Mouse (Mus musculus): ENCODE data around the gene Gpr176. TPM values are rescaled to one million over a fixed set of nuclear protein-coding genes. Genes with fewer than 3 reads are reported as not detected.

The Gpr176 gene
- total and polyA plus RNA-seq, 3 experiments = not detected

- no peak overlapping the region for H3K9ac ChIP-seq (ENCODE audit: control insufficient read depth, low read depth, low read length, poor library complexity, severe bottlenecking)
- DNase-seq (ENCODE audit: low read depth, low spot score) = no peak
- no peak overlapping the region for H3K4me3 ChIP-seq (ENCODE audit: control insufficient read depth in 1 of 2, insufficient read depth in 1 of 2, low read depth in 2 of 2, low read length in 2 of 2)
- H3K9me3 ChIP-seq (replicated peaks; ENCODE audit: insufficient read depth, low read length) = no peaks in the 10 kb centered on the region
- H3K79me2 ChIP-seq (ENCODE audit: control insufficient read depth, insufficient read depth, low read length, poor library complexity) = no peaks in the 10 kb centered on the region
- H3K27ac ChIP-seq (ENCODE audit: control insufficient read depth, low read depth, low read length) = no peak overlapping the region
- no peaks in the 10 kb centered on the region; a peak in 1 of 4 replicates for H3K36me3 ChIP-seq (ENCODE audit: control insufficient read depth in 1 of 2, insufficient read depth in 2 of 2, low read length in 2 of 2)
- TF ChIP-seq POLR2A (IDR thresholded peaks at IDR 0.05; ENCODE audit: control insufficient read depth in 1 of 2, insufficient read depth in 1 of 2, low read depth in 1 of 2, low read length in 2 of 2, poor library complexity in 1 of 2) (no peak), USF1 (IDR thresholded peaks at IDR 0.05; ENCODE audit: low read depth, low read length) (no peak), TBP (IDR thresholded peaks at IDR 0.05; ENCODE audit: low read depth, low read length) (no peak)
- H3K4me1 ChIP-seq (ENCODE audit: control insufficient read depth in 1 of 2, insufficient read depth in 2 of 2, low read length in 2 of 2) = no peaks in the 10 kb centered on the region
- no peaks in the 10 kb centered on the region for H3K27me3 ChIP-seq (ENCODE audit: control insufficient read depth in 1 of 2, insufficient read depth in 2 of 2, low read length in 2 of 2)
Measured at GRCm38 (mm10) chr2:118408336-118408895, 35.2 kb upstream of the Gpr176 start.

- Histone ChIP-seq H3K36me3 (ENCODE audit: control insufficient read depth in 1 of 2, insufficient read depth in 2 of 2, low read length in 2 of 2) (no peaks in the 10 kb centered on the region; a peak in 1 of 4 replicates), H3K27me3 (ENCODE audit: control insufficient read depth in 1 of 2, insufficient read depth in 2 of 2, low read length in 2 of 2) (no peaks in the 10 kb centered on the region), H3K4me1 (ENCODE audit: control insufficient read depth in 1 of 2, insufficient read depth in 2 of 2, low read length in 2 of 2) (no peaks in the 10 kb centered on the region), H3K9me3 (replicated peaks; ENCODE audit: insufficient read depth, low read length) (no peaks in the 10 kb centered on the region), H3K27ac (ENCODE audit: control insufficient read depth, low read depth, low read length) (no peak overlapping the region), H3K4me3 (ENCODE audit: control insufficient read depth in 1 of 2, insufficient read depth in 1 of 2, low read depth in 2 of 2, low read length in 2 of 2) (no peak overlapping the region), H3K9ac (ENCODE audit: control insufficient read depth, low read depth, low read length, poor library complexity, severe bottlenecking) (no peak overlapping the region), H3K79me2 (ENCODE audit: control insufficient read depth, insufficient read depth, low read length, poor library complexity) (no peaks in the 10 kb centered on the region)
- TF ChIP-seq ELF1 (IDR thresholded peaks at IDR 0.05; ENCODE audit: low read depth, low read length) (no peak), MAX (IDR thresholded peaks at IDR 0.05; ENCODE audit: low read length) (no peak), CHD2 (IDR thresholded peaks at IDR 0.05; ENCODE audit: low read length) (no peak), UBTF (IDR thresholded peaks at IDR 0.05; ENCODE audit: borderline replicate concordance, insufficient read depth, low read depth, low read length) (no peak), ZNF384 (IDR thresholded peaks at IDR 0.05; ENCODE audit: low read depth, low read length) (no peak), TAL1 (IDR thresholded peaks at IDR 0.05; ENCODE audit: low read length) (no peak), MAFK (IDR thresholded peaks at IDR 0.05; ENCODE audit: borderline replicate concordance, low read depth, low read length) (no peak), USF2 (IDR thresholded peaks at IDR 0.05; ENCODE audit: borderline replicate concordance in 1 of 2, insufficient read depth in 1 of 2, low read depth in 1 of 2, low read length in 2 of 2) (no peak)
- no peak for DNase-seq (ENCODE audit: low read depth, low spot score)
Measured at GRCm38 (mm10) chr2:118406811-118407210, 33.6 kb upstream of the Gpr176 start.

- no peak overlapping the region for H3K27ac ChIP-seq (ENCODE audit: control insufficient read depth, low read depth, low read length)
- TF ChIP-seq ZKSCAN1 (IDR thresholded peaks at IDR 0.05; ENCODE audit: low read depth, low read length) (no peak), NELFE (IDR thresholded peaks at IDR 0.05; ENCODE audit: low read depth, low read length) (no peak), NRF1 (IDR thresholded peaks at IDR 0.05; ENCODE audit: insufficient read depth, low read depth, low read length, poor library complexity, severe bottlenecking) (no peak), POLR2AphosphoS2 (IDR thresholded peaks at IDR 0.05; ENCODE audit: low read length) (no peak), MAFK (IDR thresholded peaks at IDR 0.05; ENCODE audit: borderline replicate concordance, low read depth, low read length) (no peak)
- no peaks in the 10 kb centered on the region for H3K27me3 ChIP-seq (ENCODE audit: control insufficient read depth in 1 of 2, insufficient read depth in 2 of 2, low read length in 2 of 2)
- no peaks in the 10 kb centered on the region for H3K9me3 ChIP-seq (replicated peaks; ENCODE audit: insufficient read depth, low read length)
- peaks cover 0 to 7% of the 10 kb centered on the region in 2 experiments; a peak in 2 of 4 replicates for H3K4me1 ChIP-seq (ENCODE audit: control insufficient read depth in 1 of 2, insufficient read depth in 2 of 2, low read length in 2 of 2)
- H3K4me3 ChIP-seq (ENCODE audit: control insufficient read depth in 1 of 2, insufficient read depth in 1 of 2, low read depth in 2 of 2, low read length in 2 of 2) = no peak overlapping the region
- H3K9ac ChIP-seq (ENCODE audit: control insufficient read depth, low read depth, low read length, poor library complexity, severe bottlenecking) = no peak overlapping the region
- no peaks in the 10 kb centered on the region; a peak in 1 of 4 replicates for H3K36me3 ChIP-seq (ENCODE audit: control insufficient read depth in 1 of 2, insufficient read depth in 2 of 2, low read length in 2 of 2)
- H3K79me2 ChIP-seq (ENCODE audit: control insufficient read depth, insufficient read depth, low read length, poor library complexity) = no peaks in the 10 kb centered on the region
- no peak for DNase-seq (ENCODE audit: low read depth, low spot score)
Measured at GRCm38 (mm10) chr2:118405568-118405967, 32.3 kb upstream of the Gpr176 start.
